Mouse (Mus musculus): ENCODE data around the gene Spock1. TPM values are rescaled to one million over a fixed set of nuclear protein-coding genes. Genes with fewer than 3 reads are reported as not detected.

Spock1 gene
- total RNA-seq, 1 experiment, result 0.40 TPM

DNA sequence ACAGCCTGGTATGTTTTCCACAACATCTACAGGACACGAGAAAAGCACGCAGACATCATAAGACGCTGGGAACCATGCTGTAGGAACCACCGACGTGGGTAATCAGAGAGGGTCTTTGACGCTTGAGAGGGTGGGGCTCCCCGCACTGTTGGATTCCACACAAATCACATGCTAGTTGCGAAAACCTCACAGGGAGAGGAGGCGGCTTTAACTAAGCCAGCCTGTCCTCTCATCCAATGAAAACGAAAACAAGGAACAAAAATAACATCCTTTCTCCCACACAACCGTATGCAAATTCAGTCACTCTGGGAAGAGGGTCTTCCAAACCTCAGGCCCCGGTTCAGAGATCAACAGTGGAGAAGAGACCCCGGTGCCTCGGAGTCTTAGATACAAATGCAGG is 479.3 kb downstream of the Spock1 start:
- H3K36me3 ChIP-seq (ENCODE audit: control insufficient read depth, insufficient read depth, low read length, poor library complexity, severe bottlenecking), result no peaks in the 10 kb centered on the region
- H3K4me1 ChIP-seq (ENCODE audit: control insufficient read depth in 2 of 2, insufficient read depth in 2 of 2, low read length in 2 of 2, poor library complexity in 1 of 2), result no peaks in the 10 kb centered on the region
- H3K27ac ChIP-seq (ENCODE audit: insufficient read depth, low read depth, low read length, poor library complexity, severe bottlenecking), result no peak overlapping the region
- in situ Hi-C loops (cut with MboI; ENCODE audit: low sequenced_read_pairs in 2 of 2, unreplicated experiment in 2 of 2), result no loop called here
- TF ChIP-seq ZC3H11A (IDR thresholded peaks at IDR 0.05; ENCODE audit: borderline replicate concordance, low read depth, low read length) (no peak), CHD2 (IDR thresholded peaks at IDR 0.05; ENCODE audit: low read depth, low read length) (no peak), HCFC1 (IDR thresholded peaks at IDR 0.05; ENCODE audit: borderline replicate concordance, insufficient read depth, low read length) (no peak), ZNF384 (IDR thresholded peaks at IDR 0.05; ENCODE audit: low read depth, low read length) (no peak), MAFK (IDR thresholded peaks at IDR 0.05; ENCODE audit: insufficient read depth, low read depth, low read length) (no peak)
- no peaks in the 10 kb centered on the region for H3K9me3 ChIP-seq (ENCODE audit: control insufficient read depth, insufficient read depth, low read depth, low read length)
- H3K9ac ChIP-seq (ENCODE audit: insufficient read depth, low read depth, low read length, poor library complexity, severe bottlenecking), result no peak overlapping the region
- DNase-seq (ENCODE audit: low read depth, low spot score), result no peak
- no peak overlapping the region for H3K4me3 ChIP-seq (ENCODE audit: insufficient read depth in 1 of 2, low read depth in 1 of 2, low read length in 2 of 2, poor library complexity in 1 of 2, severe bottlenecking in 1 of 2)

DNA sequence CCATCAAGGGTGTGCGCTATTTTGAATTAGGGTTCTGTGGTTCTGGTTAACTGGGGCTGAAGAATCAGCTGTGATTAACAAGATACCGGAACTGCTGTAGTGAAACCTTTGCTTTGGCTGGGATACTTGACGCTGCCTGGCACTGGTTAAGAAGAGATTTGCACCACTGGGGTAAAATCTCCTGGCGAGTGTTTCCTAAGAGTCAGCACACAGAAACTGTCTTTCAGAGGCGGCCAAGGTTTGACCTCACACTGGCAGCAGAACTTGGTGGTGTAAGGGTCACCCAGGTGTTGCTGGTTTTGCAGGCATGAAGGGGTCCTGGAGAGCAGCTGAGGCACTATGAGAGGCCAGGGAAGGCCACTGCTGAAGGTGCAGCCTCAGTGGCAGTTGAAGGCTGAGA is 489.4 kb downstream of the Spock1 start:
- H3K9me3 ChIP-seq (ENCODE audit: control insufficient read depth, insufficient read depth, low read depth, low read length), result no peaks in the 10 kb centered on the region
- H3K4me1 ChIP-seq (ENCODE audit: control insufficient read depth in 2 of 2, insufficient read depth in 2 of 2, low read length in 2 of 2, poor library complexity in 1 of 2), result no peaks in the 10 kb centered on the region
- no peak overlapping the region for H3K4me3 ChIP-seq (ENCODE audit: insufficient read depth in 1 of 2, low read depth in 1 of 2, low read length in 2 of 2, poor library complexity in 1 of 2, severe bottlenecking in 1 of 2)
- in situ Hi-C loops (cut with MboI; ENCODE audit: low sequenced_read_pairs in 2 of 2, unreplicated experiment in 2 of 2), result loop anchor here in 1 of 2 experiments (10.0 kb wide), 1 partner anchor 134 kb away; no protein-coding TSS in a partner anchor
- H3K9ac ChIP-seq (ENCODE audit: insufficient read depth, low read depth, low read length, poor library complexity, severe bottlenecking), result no peak overlapping the region
- TF ChIP-seq ZNF384 (IDR thresholded peaks at IDR 0.05; ENCODE audit: low read depth, low read length) (no peak), CHD2 (IDR thresholded peaks at IDR 0.05; ENCODE audit: low read depth, low read length) (no peak), MAFK (IDR thresholded peaks at IDR 0.05; ENCODE audit: insufficient read depth, low read depth, low read length) (no peak), HCFC1 (IDR thresholded peaks at IDR 0.05; ENCODE audit: borderline replicate concordance, insufficient read depth, low read length) (no peak), ZC3H11A (IDR thresholded peaks at IDR 0.05; ENCODE audit: borderline replicate concordance, low read depth, low read length) (no peak)
- H3K36me3 ChIP-seq (ENCODE audit: control insufficient read depth, insufficient read depth, low read length, poor library complexity, severe bottlenecking), result no peaks in the 10 kb centered on the region
- DNase-seq (ENCODE audit: low read depth, low spot score), result no peak
- H3K27ac ChIP-seq (ENCODE audit: insufficient read depth, low read depth, low read length, poor library complexity, severe bottlenecking), result no peak overlapping the region

DNA sequence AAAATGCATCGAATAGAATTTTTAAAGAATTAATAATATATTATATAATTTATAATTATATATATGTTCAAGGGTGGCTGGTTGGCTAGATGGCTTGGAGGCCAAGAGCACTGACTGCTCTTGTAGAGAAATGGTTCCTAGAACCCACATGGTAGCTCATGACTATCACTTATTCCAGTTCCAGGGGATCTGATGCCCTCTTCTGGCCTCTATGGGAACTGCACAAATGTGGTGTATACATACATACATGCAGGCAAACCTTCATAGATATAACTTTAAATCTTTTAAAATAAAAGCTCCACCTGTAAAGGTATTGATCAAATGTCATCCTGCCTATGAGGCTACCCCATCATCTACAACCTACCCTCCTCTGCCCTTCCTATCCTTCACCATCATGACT is 493.4 kb downstream of the Spock1 start:
- Histone ChIP-seq H3K4me1 (ENCODE audit: control insufficient read depth in 2 of 2, insufficient read depth in 2 of 2, low read length in 2 of 2, poor library complexity in 1 of 2) (no peaks in the 10 kb centered on the region), H3K36me3 (ENCODE audit: control insufficient read depth, insufficient read depth, low read length, poor library complexity, severe bottlenecking) (no peaks in the 10 kb centered on the region), H3K9me3 (ENCODE audit: control insufficient read depth, insufficient read depth, low read depth, low read length) (no peaks in the 10 kb centered on the region), H3K4me3 (ENCODE audit: insufficient read depth in 1 of 2, low read depth in 1 of 2, low read length in 2 of 2, poor library complexity in 1 of 2, severe bottlenecking in 1 of 2) (no peak overlapping the region), H3K9ac (ENCODE audit: insufficient read depth, low read depth, low read length, poor library complexity, severe bottlenecking) (no peak overlapping the region), H3K27ac (ENCODE audit: insufficient read depth, low read depth, low read length, poor library complexity, severe bottlenecking) (no peak overlapping the region)
- peak; percentile 40 for DNase-seq (ENCODE audit: low read depth, low spot score)
- in situ Hi-C loops (cut with MboI; ENCODE audit: low sequenced_read_pairs in 2 of 2, unreplicated experiment in 2 of 2), result loop anchor here in 1 of 2 experiments (10.0 kb wide), 1 partner anchor 130 kb away; no protein-coding TSS in a partner anchor
- TF ChIP-seq CHD2 (IDR thresholded peaks at IDR 0.05; ENCODE audit: low read depth, low read length), result no peak
- TF ChIP-seq ZC3H11A (IDR thresholded peaks at IDR 0.05; ENCODE audit: borderline replicate concordance, low read depth, low read length), result peak; percentile 66

DNA sequence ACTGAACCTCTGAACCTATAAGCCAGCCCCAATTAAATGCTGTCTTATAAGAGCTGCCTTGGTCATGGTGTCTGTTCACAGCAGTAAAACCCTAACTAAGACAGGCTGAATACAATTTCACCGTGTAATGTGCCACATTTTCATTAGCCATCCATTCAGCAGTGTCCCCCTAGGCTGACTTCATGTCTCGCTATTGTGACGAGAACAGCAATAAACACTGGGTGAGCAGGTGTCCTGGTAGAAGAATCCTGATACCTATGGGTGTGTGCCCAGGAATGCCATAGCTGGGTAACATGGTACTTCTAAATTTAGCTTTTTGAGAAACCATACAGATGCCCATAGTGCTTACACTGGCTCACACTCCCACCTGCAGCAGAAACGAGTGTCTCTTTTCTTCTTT is 500.5 kb downstream of the Spock1 start:
- Histone ChIP-seq H3K4me3 (ENCODE audit: insufficient read depth in 1 of 2, low read depth in 1 of 2, low read length in 2 of 2, poor library complexity in 1 of 2, severe bottlenecking in 1 of 2) (no peak overlapping the region), H3K9ac (ENCODE audit: insufficient read depth, low read depth, low read length, poor library complexity, severe bottlenecking) (no peak overlapping the region), H3K9me3 (ENCODE audit: control insufficient read depth, insufficient read depth, low read depth, low read length) (no peaks in the 10 kb centered on the region), H3K27ac (ENCODE audit: insufficient read depth, low read depth, low read length, poor library complexity, severe bottlenecking) (no peak overlapping the region), H3K36me3 (ENCODE audit: control insufficient read depth, insufficient read depth, low read length, poor library complexity, severe bottlenecking) (no peaks in the 10 kb centered on the region), H3K4me1 (ENCODE audit: control insufficient read depth in 2 of 2, insufficient read depth in 2 of 2, low read length in 2 of 2, poor library complexity in 1 of 2) (no peaks in the 10 kb centered on the region)
- TF ChIP-seq CHD2 (IDR thresholded peaks at IDR 0.05; ENCODE audit: low read depth, low read length) (no peak), MAFK (IDR thresholded peaks at IDR 0.05; ENCODE audit: insufficient read depth, low read depth, low read length) (no peak)
- in situ Hi-C loops (cut with MboI; ENCODE audit: low sequenced_read_pairs in 2 of 2, unreplicated experiment in 2 of 2), result no loop called here
- DNase-seq (ENCODE audit: low read depth, low spot score), result no peak

DNA sequence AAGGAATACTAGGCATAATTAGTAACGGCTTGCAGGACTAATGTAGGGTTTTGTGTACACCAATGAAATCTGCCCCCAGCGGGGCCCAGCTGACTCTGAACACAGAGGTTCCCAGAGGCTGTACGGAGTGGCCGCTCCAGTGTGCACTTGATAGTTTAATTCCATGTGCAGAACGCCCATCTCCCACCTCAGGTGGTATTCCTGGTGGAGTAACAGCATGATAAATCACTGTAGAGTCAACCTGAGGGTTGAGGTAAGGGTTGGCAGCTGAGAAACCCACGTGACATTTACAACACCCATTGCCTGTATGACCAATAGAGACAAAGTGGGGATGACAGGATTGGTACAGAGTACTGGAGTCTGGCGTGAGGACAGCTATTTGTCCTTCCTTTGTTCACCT is 505.7 kb downstream of the Spock1 start:
- Histone ChIP-seq H3K4me1 (ENCODE audit: control insufficient read depth in 2 of 2, insufficient read depth in 2 of 2, low read length in 2 of 2, poor library complexity in 1 of 2) (no peaks in the 10 kb centered on the region; a peak in 1 of 4 replicates), H3K9me3 (ENCODE audit: control insufficient read depth, insufficient read depth, low read depth, low read length) (no peaks in the 10 kb centered on the region), H3K36me3 (ENCODE audit: control insufficient read depth, insufficient read depth, low read length, poor library complexity, severe bottlenecking) (no peaks in the 10 kb centered on the region), H3K4me3 (ENCODE audit: insufficient read depth in 1 of 2, low read depth in 1 of 2, low read length in 2 of 2, poor library complexity in 1 of 2, severe bottlenecking in 1 of 2) (no peak overlapping the region), H3K9ac (ENCODE audit: insufficient read depth, low read depth, low read length, poor library complexity, severe bottlenecking) (no peak overlapping the region), H3K27ac (ENCODE audit: insufficient read depth, low read depth, low read length, poor library complexity, severe bottlenecking) (no peak overlapping the region)
- DNase-seq (ENCODE audit: low read depth, low spot score), result no peak
- in situ Hi-C loops (cut with MboI; ENCODE audit: low sequenced_read_pairs in 2 of 2, unreplicated experiment in 2 of 2), result no loop called here
- TF ChIP-seq CHD2 (IDR thresholded peaks at IDR 0.05; ENCODE audit: low read depth, low read length), result no peak
- TF ChIP-seq MAFK (IDR thresholded peaks at IDR 0.05; ENCODE audit: insufficient read depth, low read depth, low read length), result no peak
- no peak for TF ChIP-seq ZNF384 (IDR thresholded peaks at IDR 0.05; ENCODE audit: low read depth, low read length)
- TF ChIP-seq HCFC1 (IDR thresholded peaks at IDR 0.05; ENCODE audit: borderline replicate concordance, insufficient read depth, low read length), result no peak
- no peak for TF ChIP-seq ZC3H11A (IDR thresholded peaks at IDR 0.05; ENCODE audit: borderline replicate concordance, low read depth, low read length)

All from ES-E14 (cell line).